Mouse (Mus musculus): ENCODE results near the gene Nqo1.

DNA sequence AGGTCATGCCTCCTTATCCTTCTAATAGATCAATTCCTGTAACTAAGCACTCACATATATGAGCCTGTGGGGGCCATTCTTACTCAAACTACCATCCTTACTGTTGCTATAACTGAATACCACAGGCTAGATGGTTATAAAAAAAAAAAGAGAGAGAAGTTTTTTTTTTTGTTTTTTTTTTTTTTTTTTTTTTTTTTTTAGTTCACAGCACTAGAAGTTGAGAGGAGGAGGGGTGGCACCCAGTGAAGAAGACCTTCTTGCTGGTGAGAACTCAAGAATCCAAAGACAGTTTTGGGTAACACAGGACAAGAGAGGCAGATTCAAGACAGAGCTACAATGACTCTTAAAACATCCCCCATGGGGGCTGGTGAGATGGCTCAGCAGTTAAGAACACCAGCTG, 7.6 kb downstream of the Nqo1 start:
- no peak for TF ChIP-seq ZC3H11A (IDR thresholded peaks at IDR 0.05; ENCODE audit: borderline replicate concordance, low read depth, low read length)
- TF ChIP-seq CHD2 (IDR thresholded peaks at IDR 0.05; ENCODE audit: low read depth, low read length): no peak

Data from ES-E14 (cell line).